Mouse (Mus musculus) liver, adult 2 months (tissue): Measurements from ENCODE around the gene Slc25a19. TPM values are rescaled to one million over a fixed set of nuclear protein-coding genes. Genes with fewer than 3 reads are reported as not detected.
A peak's percentile ranks its signal among the peaks of the same experiment; 100 is the strongest.

Experiments used
- DNase-seq: peaks from one replicate; pipeline ENCODE4 v3.0.0-alpha.2; 2011; ENCODE audit warnings: low read depth, low spot score; ENCODE audit errors: extremely low read depth
- H3K27ac ChIP-seq: fragments of 200-500 bp; replicated peaks from 2 replicates; pipeline ENCODE4 v1.5.1; 2012; ENCODE audit warnings: low read depth, mild to moderate bottlenecking, control low read depth, inconsistent platforms, low read length; ENCODE audit not compliant: insufficient read depth
- H3K27me3 ChIP-seq: fragments of 200-500 bp; 2 replicates; pipeline ENCODE4 v1.6.1; 2012; ENCODE audit warnings: mild to moderate bottlenecking, moderate library complexity, low read length, inconsistent platforms; ENCODE audit not compliant: control insufficient read depth, insufficient read depth
- H3K36me3 ChIP-seq: fragments of 200-500 bp; 2 replicates; pipeline ENCODE4 v1.6.1; 2012; ENCODE audit warnings: low read length, inconsistent platforms; ENCODE audit not compliant: control insufficient read depth, insufficient read depth
- H3K4me1 ChIP-seq: fragments of 200-500 bp; 2 replicates; pipeline ENCODE4 v1.6.1; 2011; ENCODE audit warnings: low read length; ENCODE audit not compliant: control insufficient read depth, insufficient read depth
- H3K4me3 ChIP-seq: fragments of 200-500 bp; 2 replicates; pipeline ENCODE4 v1.5.1; 2011; ENCODE audit warnings: low read depth, mild to moderate bottlenecking, control low read depth, low read length, moderate library complexity; ENCODE audit not compliant: insufficient read depth
- H3K79me2 ChIP-seq: fragments of 200-500 bp; 2 replicates; pipeline ENCODE4 v1.6.1; 2012; ENCODE audit warnings: inconsistent platforms, mild to moderate bottlenecking, low read length, moderate library complexity; ENCODE audit not compliant: control insufficient read depth, insufficient read depth
- H3K9ac ChIP-seq: fragments of 200-500 bp; 2 replicates; pipeline ENCODE4 v1.6.1; 2012; ENCODE audit warnings: low read depth, mild to moderate bottlenecking, control low read depth, inconsistent platforms, low read length
- CTCF ChIP-seq: fragments of 200-500 bp; IDR thresholded peaks from 2 replicates; pipeline ENCODE4 v1.5.1; 2011; ENCODE audit warnings: low read depth, low read length, control low read depth
- POLR2A ChIP-seq: fragments of 200-500 bp; IDR thresholded peaks from 2 replicates; pipeline ENCODE4 v1.6.1; 2011; ENCODE audit warnings: low read length, control low read depth; ENCODE audit not compliant: insufficient read depth; ENCODE audit errors: extremely low read depth
- WGBS: fragments of 180-500 bp; shearing (Covaris S2); methylation state at CpG from one replicate; pipeline ENCODE4 v1.1.7; 2018; 5-methylcytosine and 5-hydroxymethylcytosine counted together
- polyA plus RNA-seq: library from polyadenylated mRNA; depleted of rRNA; stranded (reverse); fragments of >200 nt; gene quantifications from 2 replicates; pipeline ENCODE4 v1.2.3, GENCODE M21; 2012
- total RNA-seq: library from RNA; depleted of rRNA; stranded (reverse); fragments of >200 nt; gene quantifications from 2 replicates; pipeline ENCODE4 v1.2.3, GENCODE M21; 2014

Slc25a19 gene
- total and polyA plus RNA-seq, 2 experiments, result 8.9 to 21.3 TPM

DNA sequence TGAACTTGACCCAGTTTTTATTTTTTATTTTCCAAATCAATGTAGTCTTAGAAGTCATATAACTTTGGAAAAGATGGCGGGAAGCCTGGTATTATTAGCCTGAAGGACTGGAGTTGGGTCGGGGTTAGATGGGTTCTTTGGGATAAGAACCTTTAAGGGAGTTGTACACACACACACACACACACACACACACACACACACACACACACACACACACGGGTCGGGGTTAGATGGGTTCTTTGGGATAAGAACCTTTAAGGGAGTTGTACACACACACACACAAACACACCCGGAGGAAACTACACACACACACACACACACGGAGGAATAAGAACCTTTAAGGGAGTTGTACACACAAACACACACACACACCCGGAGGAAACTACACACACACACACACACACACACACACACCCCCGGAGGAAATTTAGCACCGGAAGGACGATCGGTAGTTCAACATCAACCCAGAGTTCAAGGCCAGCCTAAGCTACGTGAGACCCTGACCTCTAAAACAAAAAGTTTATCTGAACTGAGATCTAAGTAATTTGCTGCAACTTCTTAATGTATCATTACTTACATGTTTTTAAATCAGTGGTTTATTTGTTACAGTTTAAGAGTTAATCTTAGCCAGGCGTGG, 488 bp upstream of the Slc25a19 start:
- H3K9ac ChIP-seq, result no peak overlapping the region
- H3K36me3 ChIP-seq, result no peaks in the 10 kb centered on the region
- 0 out of 2 replicates have a peak overlapping the region, but pooled peaks have one; percentile 3 for H3K27ac ChIP-seq
- 0 out of 2 replicates have a peak, but pooled peaks cover 1% of the 10 kb centered on the region for H3K4me1 ChIP-seq
- no peak for TF ChIP-seq POLR2A
- TF ChIP-seq CTCF, result no peak
- no peaks in the 10 kb centered on the region for H3K79me2 ChIP-seq
- H3K27me3 ChIP-seq, result no peaks in the 10 kb centered on the region
- H3K4me3 ChIP-seq, result no peak overlapping the region; the same call in 1 of the 2 replicates
- WGBS, result 26% methylated on average over 13 of the region's 13 CpGs
- DNase-seq, result no peak

DNA sequence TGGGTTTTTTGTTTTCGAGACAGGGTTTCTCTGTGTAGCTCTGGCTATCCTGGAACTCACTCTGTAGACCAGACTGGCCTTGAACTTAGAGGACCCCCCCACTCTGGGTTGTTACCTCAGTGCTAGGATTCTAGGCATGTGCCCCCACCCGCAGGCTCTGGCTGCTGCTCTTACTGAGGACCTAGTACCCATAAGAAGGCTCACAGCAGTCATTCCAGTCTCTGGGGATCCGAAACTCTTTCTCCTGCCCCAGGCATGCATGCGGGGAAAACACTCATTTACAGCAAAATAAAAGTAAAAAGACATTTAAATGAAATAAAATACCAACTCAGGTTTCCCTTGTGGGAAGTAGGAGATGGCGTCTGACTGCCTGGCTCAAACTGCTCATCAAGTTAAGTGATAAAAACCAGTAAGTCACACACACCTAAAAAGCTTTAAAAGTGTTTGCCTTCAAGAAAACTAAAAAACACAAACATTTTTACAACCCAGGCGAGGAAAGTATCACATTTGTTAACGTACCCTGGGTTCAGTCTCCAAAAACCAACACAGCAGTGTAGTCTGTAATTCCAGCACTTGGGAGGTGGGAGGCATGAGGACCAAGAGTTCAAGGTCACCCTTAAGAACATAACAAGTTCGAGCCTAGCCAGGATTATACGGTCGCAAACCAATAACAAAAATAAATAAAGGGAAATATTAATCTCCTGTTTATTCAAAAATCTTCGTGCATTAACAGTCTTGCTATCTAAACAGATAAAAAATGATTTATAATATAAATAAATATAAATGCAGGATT, 1.1 kb downstream of the Slc25a19 start:
- DNase-seq, result no peak
- 49% methylated on average over 11 of the region's 11 CpGs for WGBS
- Histone ChIP-seq H3K36me3 (peaks cover 4% of the 10 kb centered on the region; the same call in 1 of the 2 replicates), H3K27me3 (no peaks in the 10 kb centered on the region), H3K27ac (no peak overlapping the region), H3K9ac (no peak overlapping the region), H3K4me3 (peak overlapping the region; percentile 76; the same call in 1 of the 2 replicates), H3K4me1 (0 out of 2 replicates have a peak, but pooled peaks cover 1% of the 10 kb centered on the region), H3K79me2 (no peaks in the 10 kb centered on the region)
- TF ChIP-seq CTCF (no peak), POLR2A (no peak)

DNA sequence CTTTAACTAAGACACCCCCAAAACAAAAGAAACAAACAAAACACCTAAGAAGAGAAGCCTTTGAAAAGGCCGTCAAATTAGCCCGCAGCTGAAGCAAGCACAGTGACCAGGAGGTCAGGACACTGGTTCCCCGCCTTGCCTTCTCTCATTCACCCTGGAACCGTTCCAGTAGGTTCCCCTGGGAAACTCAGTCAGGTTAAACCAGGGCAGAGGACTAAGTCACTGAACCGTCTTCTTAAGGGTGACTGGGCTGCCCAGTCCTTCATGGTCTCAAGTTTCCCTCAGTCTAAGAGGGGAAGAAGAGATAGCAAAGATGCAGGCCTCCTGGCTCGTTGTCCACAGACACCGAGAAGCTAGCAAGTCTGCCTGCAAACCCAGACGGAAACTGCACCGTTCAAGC, 2.2 kb downstream of the Slc25a19 start:
- Histone ChIP-seq H3K9ac (no peak overlapping the region), H3K79me2 (no peaks in the 10 kb centered on the region), H3K27me3 (no peaks in the 10 kb centered on the region), H3K4me3 (no peak overlapping the region), H3K36me3 (peaks cover 4% of the 10 kb centered on the region; the same call in 1 of the 2 replicates), H3K4me1 (0 out of 2 replicates have a peak, but pooled peaks cover 1% of the 10 kb centered on the region), H3K27ac (no peak overlapping the region)
- TF ChIP-seq CTCF (no peak), POLR2A (no peak)
- 71% methylated on average over 9 of the region's 9 CpGs for WGBS
- DNase-seq, result peak; percentile 44

DNA sequence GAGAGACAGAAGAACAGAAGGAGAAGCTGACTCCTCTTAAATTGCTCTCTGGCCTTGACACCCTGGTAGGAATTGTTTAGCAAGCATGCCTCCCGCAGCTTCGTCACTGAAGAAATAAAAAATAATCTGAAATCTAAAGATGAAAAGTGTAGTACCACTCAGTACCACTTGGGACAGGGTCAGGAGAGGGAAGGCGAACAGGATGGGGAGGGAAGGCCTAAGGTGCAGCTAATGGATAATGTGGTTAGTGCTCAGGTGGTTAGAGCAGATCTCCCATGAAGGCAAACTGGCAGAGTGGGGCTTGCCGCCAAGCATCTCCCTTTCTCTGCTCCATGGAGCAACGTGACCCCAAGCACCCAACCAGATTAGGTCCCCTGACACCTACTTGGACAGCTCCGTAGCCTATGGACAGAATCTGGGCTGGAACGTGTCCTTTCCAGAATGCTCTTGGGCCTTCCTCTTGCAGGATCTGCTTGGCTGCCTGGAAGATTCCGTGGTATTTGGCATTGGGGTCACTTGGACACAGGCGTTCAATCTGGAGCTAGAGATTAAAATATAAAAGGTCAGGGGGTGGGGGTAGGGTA, 4.5 kb downstream of the Slc25a19 start:
- H3K4me1 ChIP-seq, result 0 out of 2 replicates have a peak, but pooled peaks cover 1% of the 10 kb centered on the region
- no peak for TF ChIP-seq POLR2A
- peak; percentile 37; the same call in 1 of the 2 replicates for TF ChIP-seq CTCF
- no peak overlapping the region for H3K27ac ChIP-seq
- no peak overlapping the region for H3K9ac ChIP-seq
- no peaks in the 10 kb centered on the region for H3K27me3 ChIP-seq
- H3K79me2 ChIP-seq, result no peaks in the 10 kb centered on the region
- no peak for DNase-seq
- no peak overlapping the region for H3K4me3 ChIP-seq
- 81% methylated on average over 9 of the region's 9 CpGs for WGBS
- peaks cover 4% of the 10 kb centered on the region; the same call in 1 of the 2 replicates for H3K36me3 ChIP-seq

DNA sequence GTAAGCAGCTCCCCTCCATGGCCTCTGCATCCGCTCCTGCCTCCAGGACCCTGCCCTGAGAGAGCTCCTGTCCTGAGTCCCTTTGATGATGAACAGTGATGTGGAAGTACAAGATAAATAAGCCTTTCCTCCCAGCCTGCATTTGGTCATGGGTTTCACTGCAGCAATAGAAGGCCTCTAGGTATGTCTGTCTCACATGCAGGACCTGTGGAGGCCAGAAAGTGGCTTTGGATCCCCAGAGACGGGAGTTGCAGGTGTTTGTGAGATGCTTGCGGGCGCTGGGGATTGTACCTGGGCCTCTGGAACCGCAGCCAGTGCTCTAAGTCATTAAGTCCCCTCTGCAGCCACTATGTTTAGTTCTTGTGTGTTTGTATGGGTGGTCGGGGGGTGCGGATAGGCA, 8.1 kb downstream of the Slc25a19 start:
- H3K9ac ChIP-seq, result no peak overlapping the region
- no peaks in the 10 kb centered on the region for H3K27me3 ChIP-seq
- H3K4me3 ChIP-seq, result no peak overlapping the region
- H3K27ac ChIP-seq, result no peak overlapping the region
- H3K79me2 ChIP-seq, result no peaks in the 10 kb centered on the region
- H3K4me1 ChIP-seq, result no peaks in the 10 kb centered on the region; the same call in 1 of the 2 replicates
- peaks cover 4% of the 10 kb centered on the region; the same call in 1 of the 2 replicates for H3K36me3 ChIP-seq
- DNase-seq, result no peak
- TF ChIP-seq CTCF (no peak), POLR2A (no peak)
- WGBS, result 96% methylated on average over 7 of the region's 7 CpGs
